8 mouse cellular contexts compared by ENCODE assay signal in the genomic region with DNA sequence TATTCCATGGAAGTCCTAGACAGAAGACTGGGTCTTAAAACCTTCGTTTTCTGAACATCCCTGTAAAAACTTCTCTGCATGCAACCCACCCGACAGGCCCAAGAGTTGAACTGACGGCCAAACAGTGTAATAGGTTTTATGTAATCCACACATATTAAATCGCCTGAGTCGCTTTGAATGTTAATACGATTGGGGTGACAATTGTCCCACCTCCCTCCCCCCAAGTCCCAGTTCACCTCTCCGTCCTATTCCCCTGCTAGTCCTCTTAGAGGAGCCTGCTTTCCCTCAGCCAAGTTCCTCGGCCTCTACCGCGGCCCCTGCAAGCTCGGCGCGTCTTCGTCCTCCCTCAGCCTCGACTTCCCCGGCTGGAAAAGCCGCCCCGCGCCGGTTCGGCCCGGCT. TPM values are rescaled to one million over a fixed set of nuclear protein-coding genes. Genes with fewer than 3 reads are reported as not detected.
DNase-seq lines count a peak whose midpoint lies in the region; ATAC-seq and TF ChIP-seq lines count a peak whose summit lies in the region.

No protein-coding gene starts in this region.

- H3K4me2 ChIP-seq in kidney, embryonic 16.5 days (replicated peaks; ENCODE audit: low read depth, low read length), result peak overlapping the region; percentile 75
- peak overlapping the region; percentile 85 for H3K4me2 ChIP-seq in heart, postnatal 0 days (ENCODE audit: low read depth, low read length)

- no peak for TF ChIP-seq EP300 in heart, postnatal 0 days (IDR thresholded peaks at IDR 0.05; ENCODE audit: low read depth)

- H3K27ac ChIP-seq in kidney, embryonic 16.5 days (ENCODE audit: low read length), result peak overlapping the region; percentile 97
- peak overlapping the region; percentile 98 for H3K27ac ChIP-seq in heart, postnatal 0 days (ENCODE audit: low read depth)

- H3K27me3 ChIP-seq in kidney, embryonic 16.5 days (ENCODE audit: insufficient read depth, low read length), result no peaks in the 10 kb centered on the region
- H3K27me3 ChIP-seq in heart, postnatal 0 days (ENCODE audit: control insufficient read depth, insufficient read depth, low read length), result no peaks in the 10 kb centered on the region

- peaks cover 3% of the 10 kb centered on the region for H3K36me3 ChIP-seq in kidney, embryonic 16.5 days (ENCODE audit: insufficient read depth, low read length)
- peaks cover 2% of the 10 kb centered on the region; the same call in 1 of the 2 replicates for H3K36me3 ChIP-seq in heart, postnatal 0 days (replicated peaks; ENCODE audit: control insufficient read depth, insufficient read depth, low read length)

- peaks cover 21% of the 10 kb centered on the region for H3K4me1 ChIP-seq in kidney, embryonic 16.5 days (ENCODE audit: insufficient read depth, low read length)
- peaks cover 4% of the 10 kb centered on the region; the same call in 1 of the 2 replicates for H3K4me1 ChIP-seq in heart, postnatal 0 days (ENCODE audit: control insufficient read depth, insufficient read depth)

- peak overlapping the region; percentile 97 for H3K9ac ChIP-seq in kidney, embryonic 16.5 days (replicated peaks; ENCODE audit: low read length)
- H3K9ac ChIP-seq in heart, postnatal 0 days (replicated peaks; ENCODE audit: low read depth, low read length), result peak overlapping the region; percentile 95

- no peak for TF ChIP-seq CTCF in heart, postnatal 0 days (IDR thresholded peaks at IDR 0.05; ENCODE audit: low read depth)

- WGBS in kidney, embryonic 16.5 days, result 0% methylated on average over 22 of the region's 22 CpGs
- WGBS in heart, postnatal 0 days, result under 1% methylated on average over 21 of the region's 22 CpGs

- no peaks in the 10 kb centered on the region for H3K9me3 ChIP-seq in kidney, embryonic 16.5 days (ENCODE audit: low read length)
- no peaks in the 10 kb centered on the region for H3K9me3 ChIP-seq in heart, postnatal 0 days (replicated peaks; ENCODE audit: control insufficient read depth, low read length)

- ATAC-seq in kidney, embryonic 16.5 days (ENCODE audit: low FRiP score, low TSS enrichment), result peak; percentile 2; the same call in 1 of the 2 replicates
- ATAC-seq in heart, postnatal 0 days (ENCODE audit: insufficient read depth, low read depth), result no peak
- 0 out of 2 replicates have a peak, but pooled peaks have one; percentile 1 for ATAC-seq in megakaryocyte progenitor cell, adult 5-6 weeks (replicated peaks; ENCODE audit: poor library complexity)

- H3K4me3 ChIP-seq in kidney, embryonic 16.5 days (ENCODE audit: low read length), result peak overlapping the region; percentile 63
- peak overlapping the region; percentile 97 for H3K4me3 ChIP-seq in heart, postnatal 0 days (ENCODE audit: low read depth, low read length)

- DNase-seq in kidney, adult 8-10 months, result no peak
- peak; percentile 45 for DNase-seq in adipocyte (ENCODE audit: low spot score)
- DNase-seq in heart, postnatal 0 days (ENCODE audit: low spot score), result peak; percentile 9
- DNase-seq in frontal cortex, postnatal 36 days (ENCODE audit: low spot score in 2 of 2), result no peak
- DNase-seq in gastrocnemius, postnatal 25 days, result no peak
- no peak for DNase-seq in thymus, postnatal 14 days

RNA-seq across cellular contexts. Expression of a gene that starts 1.5 kb away (rescaled TPM):
- polyA plus RNA-seq in kidney, embryonic 16.5 days (2015; fragmentation: Nextera tagmentation; extraction: Ambion mirVana), result 11.2 and 11.3 TPM in 2 replicates
- 5.3 and 12.8 TPM in 2 replicates for total RNA-seq in heart, postnatal 0 days (2014; rRNA removed; ENCODE audit: low replicate concordance)
- 7.5 and 8.3 TPM in 2 replicates for polyA plus RNA-seq in heart, postnatal 0 days (2015; fragmentation: Nextera tagmentation; extraction: Ambion mirVana)
- total RNA-seq in megakaryocyte progenitor cell, adult 5-6 weeks (2015), result 4.8 and 9.0 TPM in 2 replicates
- 0.84 and 2.0 TPM in 2 replicates for total RNA-seq in megakaryocyte progenitor cell, adult 5-6 weeks (2017)
- total RNA-seq in gastrocnemius, postnatal 25 days (2021), result 1 to 10 TPM; 1.5 to 1.9 TPM

RNA-seq across cellular contexts. Expression of a gene that starts 2.2 kb away (rescaled TPM):
- polyA plus RNA-seq in kidney, embryonic 16.5 days (2015; fragmentation: Nextera tagmentation; extraction: Ambion mirVana), result 50.3 and 62.8 TPM in 2 replicates
- total RNA-seq in heart, postnatal 0 days (2014; rRNA removed; ENCODE audit: low replicate concordance), result 93.7 and 109 TPM in 2 replicates
- polyA plus RNA-seq in heart, postnatal 0 days (2015; fragmentation: Nextera tagmentation; extraction: Ambion mirVana), result 29.6 and 31.5 TPM in 2 replicates
- 100 and 112 TPM in 2 replicates for total RNA-seq in megakaryocyte progenitor cell, adult 5-6 weeks (2015)
- total RNA-seq in megakaryocyte progenitor cell, adult 5-6 weeks (2017), result 189 and 250 TPM in 2 replicates
- total RNA-seq in gastrocnemius, postnatal 25 days (2021), result 100 to 1,000 TPM; 161 to 164 TPM

Comparison
In these comparisons a context has a peak if more than half of its experiments do, and no peak if none do; other contexts are left out.
1. DNase-seq: peak in adipocyte (single experiment) and heart, postnatal 0 days (single experiment); none in kidney, adult 8-10 months (0 of 2), frontal cortex, postnatal 36 days (0 of 2), gastrocnemius, postnatal 25 days (single experiment) and thymus, postnatal 14 days (single experiment).